Mouse (Mus musculus) bone marrow, adult 2 months (tissue): ENCODE measurements around the gene Dnajc16. TPM values are rescaled to one million over a fixed set of nuclear protein-coding genes. Genes with fewer than 3 reads are reported as not detected.

ENCODE experiments used
- H3K27ac ChIP-seq: fragments of 200-500 bp; 2 replicates; pipeline ENCODE4 v1.5.1; 2012; ENCODE audit warnings: low read depth, mild to moderate bottlenecking, control low read depth, inconsistent platforms, low read length; ENCODE audit not compliant: control insufficient read depth, poor library complexity, insufficient read depth
- H3K4me1 ChIP-seq: fragments of 200-500 bp; 2 replicates; pipeline ENCODE4 v1.6.1; 2011; ENCODE audit warnings: low read length; ENCODE audit not compliant: control insufficient read depth, insufficient read depth
- H3K4me3 ChIP-seq: fragments of 200-500 bp; replicated peaks from 2 replicates; pipeline ENCODE3; 2011; ENCODE audit warnings: mild to moderate bottlenecking, low read depth, low read length, control low read depth; ENCODE audit not compliant: control insufficient read depth
- CTCF ChIP-seq: fragments of 200-500 bp; IDR thresholded peaks from 2 replicates; pipeline ENCODE4 v1.5.1; 2011; ENCODE audit warnings: low read length, control low read depth; ENCODE audit not compliant: control insufficient read depth, insufficient read depth
- POLR2A ChIP-seq: fragments of 200-500 bp; IDR thresholded peaks from 2 replicates; pipeline ENCODE4 v1.6.1; 2011; ENCODE audit warnings: low read depth, mild to moderate bottlenecking, control low read depth, low read length, borderline replicate concordance; ENCODE audit not compliant: control insufficient read depth
- WGBS: fragments of 180-500 bp; shearing (Covaris S2); methylation state at CpG from one replicate; pipeline ENCODE4 v1.1.7; 2018; 5-methylcytosine and 5-hydroxymethylcytosine counted together
- polyA plus RNA-seq: library from polyadenylated mRNA; stranded (reverse); fragments of >200 nt; gene quantifications from 2 replicates; pipeline ENCODE4 v1.2.4, GENCODE M21; 2011; ENCODE audit warnings: low replicate concordance; ENCODE audit not compliant: missing spikeins, insufficient read depth, insufficient read length

The Dnajc16 gene
- polyA plus RNA-seq, 1 experiment, result 9.0 TPM

DNA sequence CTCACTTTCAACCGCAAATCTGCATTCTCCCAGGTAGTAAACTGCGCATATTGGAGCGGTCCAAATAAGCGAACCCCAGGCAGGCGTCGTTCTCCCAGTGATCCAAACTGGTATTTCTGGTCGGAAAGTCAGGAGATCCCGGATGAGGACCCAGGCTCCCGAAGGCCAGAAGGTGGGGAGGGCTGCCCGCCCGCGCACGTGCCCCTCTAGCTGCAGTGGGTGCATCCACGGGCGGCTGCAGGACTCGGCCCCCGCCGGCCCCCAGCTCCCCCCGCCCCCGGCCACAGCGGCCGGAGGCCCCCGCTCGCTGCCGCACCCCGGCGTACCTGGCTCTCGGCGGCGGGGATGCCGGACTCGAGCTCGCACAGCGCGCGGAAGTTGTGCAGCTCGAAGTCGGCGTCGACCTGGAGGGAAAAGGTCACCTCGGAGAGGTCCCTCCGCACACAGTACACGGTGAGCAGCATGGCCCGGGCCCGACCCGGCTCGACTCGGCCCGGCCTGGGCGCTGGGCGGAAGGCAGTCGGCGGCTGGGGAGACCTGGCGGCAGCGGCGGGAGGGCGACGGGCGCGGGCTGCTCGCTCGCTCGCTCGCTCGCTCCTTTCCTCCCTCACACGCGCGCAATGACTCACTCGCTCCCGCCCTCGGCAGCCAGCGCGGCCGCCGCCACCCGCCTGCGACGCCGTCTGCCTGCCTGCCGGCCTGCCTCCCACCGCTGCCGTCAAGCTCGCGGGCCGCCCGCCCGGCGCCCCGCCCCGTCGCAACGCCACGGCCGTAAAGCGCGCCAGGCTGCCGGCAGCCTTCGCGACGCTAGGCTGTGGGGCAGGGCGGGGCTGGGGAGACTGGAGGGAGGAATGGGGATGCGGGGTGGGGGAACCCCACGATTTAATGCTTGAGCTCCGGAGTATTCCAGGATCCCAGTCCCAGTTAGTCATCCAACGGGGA lies 67.7 kb downstream of the Dnajc16 start, which contains the start of gene Ddi2:
Gene Ddi2 (minus strand): TSS at position 689 of the 942 bp plus-strand sequence.
- peak; percentile 87; the same call in 1 of the 2 replicates for TF ChIP-seq POLR2A
- no peak for TF ChIP-seq CTCF
- peak within 1 kb of the TSS; percentile 95 for H3K4me3 ChIP-seq
- peak within 1 kb of the TSS; percentile 99 for H3K27ac ChIP-seq
- peaks cover 7% of the 10 kb centered on the region; the same call in 1 of the 2 replicates for H3K4me1 ChIP-seq
- 1% methylated on average over 105 of the region's 105 CpGs for WGBS

- WGBS, result 18% methylated on average over 6 of the region's 6 CpGs
These were observed 68.8 kb downstream of the Dnajc16 start for GRCm38 (mm10) chr4:141721961-141722360.

GRCm38 (mm10) chr4:141720761-141721523 lies 69.8 kb downstream of the Dnajc16 start:
- no peak overlapping the region for H3K27ac ChIP-seq
- peaks cover 7% of the 10 kb centered on the region; the same call in 1 of the 2 replicates for H3K4me1 ChIP-seq
- 26% methylated on average over 6 of the region's 6 CpGs for WGBS
- TF ChIP-seq POLR2A (no peak), CTCF (no peak)
- H3K4me3 ChIP-seq, result peak overlapping the region; percentile 57

More at GRCm38 (mm10) chr4:141721961-141722360, 68.8 kb downstream of the Dnajc16 start:
- Histone ChIP-seq H3K4me3 (peak overlapping the region; percentile 71), H3K4me1 (peaks cover 7% of the 10 kb centered on the region; the same call in 1 of the 2 replicates), H3K27ac (no peak overlapping the region; the same call in 1 of the 2 replicates)
- TF ChIP-seq POLR2A (no peak), CTCF (no peak)

DNA sequence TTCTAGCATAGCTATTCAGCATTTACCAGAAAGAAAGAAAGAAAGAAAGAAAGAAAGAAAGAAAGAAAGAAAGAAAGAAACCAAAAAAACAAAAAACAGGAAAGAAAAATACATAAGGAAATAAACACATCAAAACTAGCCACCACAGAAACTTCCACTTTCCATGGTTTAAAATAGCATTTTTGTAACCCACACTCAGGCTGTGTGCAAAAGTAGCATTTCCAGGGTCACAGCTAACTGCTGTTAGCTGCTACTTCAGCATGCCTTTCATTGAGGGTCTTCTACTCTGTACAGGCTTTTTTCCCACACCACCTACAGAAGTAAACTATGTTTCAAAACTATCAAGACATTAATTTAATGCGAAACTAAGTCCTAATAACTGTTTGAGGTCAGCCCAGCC lies 71.4 kb downstream of the Dnajc16 start:
- peaks cover 8% of the 10 kb centered on the region; the same call in 1 of the 2 replicates for H3K4me1 ChIP-seq
- 66% methylated on average over 1 of the region's 1 CpGs for WGBS
- H3K4me3 ChIP-seq, result no peak overlapping the region
- TF ChIP-seq POLR2A, result no peak
- no peak for TF ChIP-seq CTCF
- no peak overlapping the region for H3K27ac ChIP-seq

DNA sequence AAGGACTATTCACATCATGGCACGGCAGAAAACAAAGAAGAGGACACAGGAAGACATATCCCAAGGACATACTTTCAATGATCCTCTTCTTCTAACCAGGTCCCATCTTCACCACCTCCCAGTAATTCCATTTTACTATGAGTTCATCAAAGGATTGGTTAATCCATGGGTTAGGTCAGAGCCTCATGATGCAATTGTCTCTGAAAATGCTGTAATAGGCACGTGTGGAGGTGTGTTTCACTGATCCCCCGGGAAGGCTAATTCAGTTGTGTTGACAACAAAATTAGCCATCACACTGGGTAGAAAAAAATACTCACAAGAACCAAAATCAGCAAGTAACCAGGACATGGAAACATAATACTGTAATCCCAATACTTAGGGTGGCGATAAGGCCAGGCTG lies 73.1 kb downstream of the Dnajc16 start:
- Histone ChIP-seq H3K27ac (no peak overlapping the region), H3K4me3 (no peak overlapping the region), H3K4me1 (peaks cover 14% of the 10 kb centered on the region; the same call in 1 of the 2 replicates)
- WGBS, result 57% methylated on average over 4 of the region's 4 CpGs
- TF ChIP-seq POLR2A (no peak), CTCF (no peak)

DNA sequence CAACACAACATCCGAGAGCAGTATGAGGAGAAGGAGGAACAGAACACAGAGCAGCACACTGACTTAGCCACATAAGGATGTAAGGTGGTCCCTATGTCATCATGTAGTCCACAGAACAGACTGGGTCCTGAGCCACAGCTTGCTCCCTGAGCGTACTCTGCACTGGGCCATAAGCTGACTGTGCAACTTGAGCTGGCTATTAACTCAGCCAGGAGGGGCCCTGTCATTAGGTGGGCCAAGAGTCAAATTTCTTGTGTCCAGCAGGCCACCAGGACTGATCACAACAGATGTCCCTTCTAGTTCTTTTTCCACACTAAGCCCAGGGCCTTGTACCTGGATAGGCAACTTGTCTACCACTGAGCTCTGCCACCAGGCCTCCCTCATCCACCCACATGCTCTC lies 75.7 kb downstream of the Dnajc16 start:
- WGBS, result 72% methylated on average over 2 of the region's 2 CpGs
- H3K4me3 ChIP-seq, result no peak overlapping the region
- peaks cover 13% of the 10 kb centered on the region; the same call in 1 of the 2 replicates for H3K4me1 ChIP-seq
- peak overlapping the region; percentile 29; the same call in 1 of the 2 replicates for H3K27ac ChIP-seq
- TF ChIP-seq CTCF (no peak), POLR2A (no peak)

GRCm38 (mm10) chr4:141713598-141714142 lies 77.1 kb downstream of the Dnajc16 start:
- H3K27ac ChIP-seq, result no peak overlapping the region
- peaks cover 10% of the 10 kb centered on the region; the same call in 1 of the 2 replicates for H3K4me1 ChIP-seq
- TF ChIP-seq CTCF (no peak), POLR2A (no peak)
- WGBS, result 21% methylated on average over 5 of the region's 5 CpGs
- no peak overlapping the region for H3K4me3 ChIP-seq
